Mouse (Mus musculus) cerebellum, adult 11 months (tissue): ENCODE measurements around the gene Abracl.

Experiments used
- DNase-seq: peaks from one replicate; pipeline ENCODE4 v3.0.0; 2022

Abracl gene

DNA sequence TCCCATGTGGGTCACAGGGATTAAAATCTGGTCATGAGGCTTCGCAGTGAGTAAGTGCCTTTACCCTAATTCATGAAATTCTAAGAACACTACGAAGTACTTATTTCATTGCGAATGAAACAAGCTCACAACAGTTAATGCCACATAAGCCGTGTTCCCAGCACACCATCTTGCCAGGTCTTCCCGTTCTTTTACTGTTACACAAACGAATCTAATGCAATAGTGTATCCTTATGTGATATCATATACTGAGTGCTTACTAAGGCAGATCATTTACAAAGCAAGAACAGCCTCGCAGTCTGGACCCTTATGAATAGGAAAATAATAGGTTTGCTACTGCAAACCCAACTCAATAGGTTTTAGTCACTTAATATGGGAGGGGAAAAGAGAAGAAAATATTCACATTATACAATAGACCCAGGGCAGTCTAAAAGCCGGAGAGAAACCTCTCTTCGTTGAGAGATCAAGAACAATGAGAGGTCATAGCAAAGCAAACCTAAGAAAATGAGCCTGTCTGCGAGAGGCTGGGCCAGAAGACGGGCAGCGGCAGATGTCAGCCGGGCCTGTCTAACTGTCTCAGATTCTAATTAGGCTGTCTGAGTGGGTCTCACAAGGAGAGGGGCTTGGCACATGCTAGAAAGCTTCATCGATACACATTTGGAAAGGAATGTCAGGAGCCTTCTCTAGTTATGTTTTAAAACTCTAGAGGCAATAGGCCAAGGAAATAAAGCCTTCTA lies 1.3 kb downstream of the Abracl start:
- DNase-seq = no peak

- DNase-seq = no peak
Measured at GRCm38 (mm10) chr10:18020846-18021245, 2.2 kb downstream of the Abracl start.

DNA sequence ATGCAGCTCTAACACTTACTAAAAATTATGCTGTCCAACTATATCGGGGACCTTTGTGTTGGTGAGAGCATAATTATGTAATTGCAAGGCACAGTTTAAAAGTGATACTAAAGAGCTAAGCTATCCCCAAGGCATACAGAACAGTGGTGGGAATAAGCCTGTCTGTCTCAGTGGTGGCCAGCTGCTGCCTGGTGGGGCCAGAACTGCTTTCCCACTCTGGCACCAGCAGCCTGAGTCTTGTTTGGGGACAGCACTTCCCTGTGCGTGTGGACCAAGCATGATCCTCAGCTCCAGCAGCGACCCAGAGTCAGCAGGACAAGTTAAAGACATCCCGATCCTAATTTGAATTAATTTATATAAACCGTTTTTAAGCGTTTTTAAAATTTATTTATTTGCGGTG lies 2.6 kb downstream of the Abracl start:
- no peak for DNase-seq

GRCm38 (mm10) chr10:18011761-18012160 lies 11.3 kb downstream of the Abracl start:
- DNase-seq = no peak

GRCm38 (mm10) chr10:18009744-18010143 lies 13.3 kb downstream of the Abracl start:
- no peak for DNase-seq

GRCm38 (mm10) chr10:18008118-18008517 lies 15.0 kb downstream of the Abracl start:
- DNase-seq = no peak

- no peak for DNase-seq
Measured at GRCm38 (mm10) chr10:18007243-18007642, 15.8 kb downstream of the Abracl start.

GRCm38 (mm10) chr10:18006756-18007155 lies 16.3 kb downstream of the Abracl start:
- no peak for DNase-seq

- DNase-seq = no peak
Measured at GRCm38 (mm10) chr10:18005136-18005955, 17.7 kb downstream of the Abracl start.

- no peak for DNase-seq
Measured at GRCm38 (mm10) chr10:18003966-18004637, 19.0 kb downstream of the Abracl start.

DNA sequence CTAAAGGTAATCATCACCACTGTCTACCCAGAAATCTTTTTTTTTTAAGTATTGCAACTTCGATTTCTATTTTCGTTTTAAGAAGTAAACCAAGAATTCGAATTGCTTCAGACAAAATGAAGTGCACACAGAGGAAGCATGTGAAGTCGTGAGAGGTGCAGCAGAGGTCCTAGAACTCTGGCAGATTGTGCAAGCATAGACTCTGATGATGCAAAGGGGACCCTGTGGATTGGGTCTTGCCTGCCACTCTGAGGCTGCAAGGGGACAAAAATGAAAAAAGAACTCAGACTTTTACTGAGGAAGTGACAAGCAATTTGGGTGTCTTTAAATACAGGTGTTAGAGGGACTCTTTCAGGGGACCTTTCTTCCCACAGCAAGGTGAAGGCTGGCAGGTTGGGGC lies 32.5 kb downstream of the Abracl start:
- no peak for DNase-seq

- DNase-seq = no peak
Measured at GRCm38 (mm10) chr10:17989136-17989535, 34.0 kb downstream of the Abracl start.

GRCm38 (mm10) chr10:17987823-17988423 lies 35.2 kb downstream of the Abracl start:
- no peak for DNase-seq

DNA sequence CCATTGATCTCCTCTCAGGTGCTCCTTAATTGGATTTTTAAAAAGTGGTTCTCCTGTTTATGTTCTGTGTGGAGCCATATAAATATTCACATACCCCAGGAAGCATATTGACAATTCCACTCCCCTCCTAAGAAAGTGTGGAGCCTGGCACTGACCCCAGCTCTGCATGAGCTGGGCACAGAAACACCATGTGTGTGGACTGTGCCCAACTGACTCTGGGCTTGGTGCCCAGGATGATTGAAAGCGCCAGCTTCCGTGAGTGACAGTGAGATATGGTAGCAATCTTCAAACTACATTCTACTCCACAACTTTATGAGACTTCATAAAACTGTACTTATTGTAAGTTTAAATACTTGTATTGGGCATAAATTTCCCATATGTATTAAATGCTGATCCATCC lies 39.8 kb downstream of the Abracl start:
- DNase-seq = peak; percentile 50

DNA sequence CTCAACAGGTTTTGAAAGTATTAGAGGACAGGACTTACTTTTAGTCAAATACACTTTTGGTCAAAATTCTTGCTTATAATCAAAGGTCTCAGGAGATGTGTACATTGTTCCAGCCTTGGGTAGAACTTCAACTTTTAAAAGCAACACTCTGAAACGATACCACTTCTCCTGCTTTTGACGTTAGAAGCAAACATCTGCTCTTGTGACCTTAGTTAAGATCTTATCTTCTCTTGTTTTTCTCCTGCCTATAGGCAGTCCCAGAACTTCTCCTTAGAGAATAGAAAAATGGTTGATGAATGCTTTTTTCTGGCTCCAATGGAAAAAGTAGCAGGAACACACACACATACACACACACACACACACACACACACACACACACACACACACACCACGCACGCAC lies 57.0 kb downstream of the Abracl start:
- no peak for DNase-seq
